Mouse (Mus musculus): ENCODE data around the gene Sulf2.

DNA sequence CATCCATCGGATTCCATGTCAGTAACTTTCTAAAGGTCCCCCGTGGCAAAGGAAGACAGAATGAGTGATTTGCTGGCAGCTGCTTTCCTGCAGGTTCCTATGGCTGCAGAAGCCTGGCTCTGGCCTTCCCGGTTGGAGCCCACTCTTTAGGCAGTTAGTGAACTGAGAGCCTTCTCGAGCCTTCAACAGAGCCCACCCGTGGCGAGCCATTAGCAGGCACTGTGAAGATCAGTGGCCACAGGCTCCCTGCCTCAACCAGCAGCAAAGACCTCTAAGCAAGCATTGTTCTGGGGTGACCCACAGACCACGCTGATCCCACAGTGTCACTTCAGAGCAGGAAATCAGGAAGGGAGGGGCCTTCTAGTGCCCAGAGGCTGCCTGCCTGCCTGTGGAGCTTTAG is 13.4 kb upstream of the Sulf2 start:
- TF ChIP-seq MAX (IDR thresholded peaks at IDR 0.05; ENCODE audit: low read length) (no peak), POLR2A (IDR thresholded peaks at IDR 0.05; ENCODE audit: control insufficient read depth in 1 of 2, insufficient read depth in 1 of 2, low read depth in 1 of 2, low read length in 2 of 2, poor library complexity in 1 of 2) (no peak), SMC3 (IDR thresholded peaks at IDR 0.05; ENCODE audit: low read depth, low read length) (no peak), CTCF (IDR thresholded peaks at IDR 0.05 in 2 of 3, conservative IDR thresholded peaks at IDR 0.05 in 1 of 3; ENCODE audit: control insufficient read depth in 1 of 3, insufficient read depth in 1 of 3, low read depth in 2 of 3, low read length in 3 of 3, poor library complexity in 1 of 3, severe bottlenecking in 1 of 3) (no peak)
